Mouse (Mus musculus) ES-E14 (cell line): ENCODE measurements around the gene Zfp978. TPM values are rescaled to one million over a fixed set of nuclear protein-coding genes. Genes with fewer than 3 reads are reported as not detected.
"Not testable (repeated sequence)": the region's sequence is repeated elsewhere in the genome, so short reads cannot be mapped to it uniquely, and the experiment has no call there.

Experiments
- DNase-seq: peaks from one replicate; pipeline ENCODE4 v3.0.0-alpha.2; 2013; ENCODE audit warnings: low read depth, low spot score
- H3K27ac ChIP-seq: 2 replicates; pipeline ENCODE4 v1.5.1; 2012; ENCODE audit warnings: low read depth, mild to moderate bottlenecking, low read length, moderate library complexity, mixed read lengths; ENCODE audit not compliant: poor library complexity, insufficient read depth, severe bottlenecking
- H3K36me3 ChIP-seq: 2 replicates; pipeline ENCODE4 v1.6.1; 2012; ENCODE audit warnings: mild to moderate bottlenecking, low read length, moderate library complexity, mixed read lengths; ENCODE audit not compliant: control insufficient read depth, poor library complexity, insufficient read depth, severe bottlenecking
- H3K4me1 ChIP-seq, 2 experiments: fragments of 150-350 bp in 1 of 2; sonication (generic) in 1 of 2; 2 replicates each; pipeline ENCODE4 v1.6.1; 2012; ENCODE audit warnings: low read length in 2 of 2, mild to moderate bottlenecking in 1 of 2, mixed read lengths in 1 of 2; ENCODE audit not compliant: control insufficient read depth in 2 of 2, insufficient read depth in 2 of 2, poor library complexity in 1 of 2
- H3K4me3 ChIP-seq, 2 experiments: fragments of 150-350 bp in 1 of 2; sonication (generic) in 1 of 2; 2 replicates each; pipeline ENCODE4 v1.5.1; 2012; ENCODE audit warnings: low read length in 2 of 2, low read depth in 1 of 2, mild to moderate bottlenecking in 1 of 2, mixed read lengths in 1 of 2; ENCODE audit not compliant: insufficient read depth in 1 of 2, poor library complexity in 1 of 2, severe bottlenecking in 1 of 2
- H3K9ac ChIP-seq: 2 replicates; pipeline ENCODE4 v1.6.1; 2012; ENCODE audit warnings: low read depth, mild to moderate bottlenecking, low read length, mixed read lengths; ENCODE audit not compliant: poor library complexity, insufficient read depth, severe bottlenecking
- H3K9me3 ChIP-seq: fragments of 150-350 bp; sonication (generic); 2 replicates; pipeline ENCODE4 v1.6.1; 2012; ENCODE audit warnings: low read depth, mild to moderate bottlenecking, low read length; ENCODE audit not compliant: control insufficient read depth, insufficient read depth
- in situ Hi-C, 2 experiments: fragments of 600-800 bp; cut with MboI; formaldehyde crosslinking; loops; one replicate each; pipeline ENCODE4 v1.15.1; 2025; ENCODE audit warnings: low sequenced_read_pairs in 2 of 2, inconsistent platforms in 1 of 2; ENCODE audit not compliant: unreplicated experiment in 2 of 2
- total RNA-seq: library from RNA; depleted of rRNA; stranded (reverse); fragments of 300-350 nt; gene quantifications from 2 replicates; pipeline ENCODE4 v1.2.3, GENCODE M21; 2012; rRNA removed

Gene Zfp978
- total RNA-seq: 233 and 297 TPM in 2 replicates

- H3K4me1 ChIP-seq, in situ Hi-C loops, H3K27ac ChIP-seq, H3K9me3 ChIP-seq, H3K4me3 ChIP-seq, DNase-seq, H3K36me3 ChIP-seq, H3K9ac ChIP-seq: not testable (repeated sequence)
Observed at GRCm38 (mm10) chr4:147361003-147361402, at the start of gene Zfp978. Gene Zfp978, plus strand, starts transcription at chr4:147361303.

DNA sequence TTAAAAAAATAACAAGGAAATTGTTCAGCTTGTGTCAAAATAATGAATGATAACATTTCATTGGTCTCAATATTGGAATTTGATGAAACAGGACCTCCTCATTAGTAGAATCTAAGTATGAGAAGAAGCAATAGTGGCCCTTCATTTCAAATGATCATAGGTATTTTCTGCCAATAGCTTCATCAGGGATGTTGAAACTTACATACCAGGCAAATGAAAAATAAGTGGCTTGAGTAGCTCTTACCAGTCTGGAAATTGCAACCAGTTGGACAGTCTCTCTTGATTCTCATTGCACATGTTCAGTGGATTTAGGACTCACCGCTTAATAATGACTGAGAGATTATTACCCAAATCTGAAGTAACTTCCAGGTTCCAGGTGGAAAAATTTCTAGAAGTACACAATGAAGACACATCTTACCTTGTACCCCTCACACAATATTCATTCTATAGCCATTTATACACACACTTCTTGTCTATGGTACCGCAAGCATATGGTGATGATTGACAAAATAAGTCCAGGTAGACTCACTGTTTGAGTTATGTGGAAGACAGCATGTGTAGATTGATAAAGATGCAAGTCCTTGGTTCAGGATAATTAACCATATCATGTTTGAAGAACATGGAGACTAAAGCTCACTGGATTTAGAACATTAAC is 25.9 kb upstream of the Zfp978 start:
- in situ Hi-C loops: loop anchor here in 1 of 2 experiments (25.0 kb wide), 1 partner anchor 1798 kb away; no protein-coding TSS in a partner anchor
- H3K27ac ChIP-seq, H3K4me1 ChIP-seq, H3K4me3 ChIP-seq, DNase-seq, H3K36me3 ChIP-seq, H3K9ac ChIP-seq: not testable (repeated sequence)
- H3K9me3 ChIP-seq: peaks cover 18% of the 10 kb centered on the region

DNA sequence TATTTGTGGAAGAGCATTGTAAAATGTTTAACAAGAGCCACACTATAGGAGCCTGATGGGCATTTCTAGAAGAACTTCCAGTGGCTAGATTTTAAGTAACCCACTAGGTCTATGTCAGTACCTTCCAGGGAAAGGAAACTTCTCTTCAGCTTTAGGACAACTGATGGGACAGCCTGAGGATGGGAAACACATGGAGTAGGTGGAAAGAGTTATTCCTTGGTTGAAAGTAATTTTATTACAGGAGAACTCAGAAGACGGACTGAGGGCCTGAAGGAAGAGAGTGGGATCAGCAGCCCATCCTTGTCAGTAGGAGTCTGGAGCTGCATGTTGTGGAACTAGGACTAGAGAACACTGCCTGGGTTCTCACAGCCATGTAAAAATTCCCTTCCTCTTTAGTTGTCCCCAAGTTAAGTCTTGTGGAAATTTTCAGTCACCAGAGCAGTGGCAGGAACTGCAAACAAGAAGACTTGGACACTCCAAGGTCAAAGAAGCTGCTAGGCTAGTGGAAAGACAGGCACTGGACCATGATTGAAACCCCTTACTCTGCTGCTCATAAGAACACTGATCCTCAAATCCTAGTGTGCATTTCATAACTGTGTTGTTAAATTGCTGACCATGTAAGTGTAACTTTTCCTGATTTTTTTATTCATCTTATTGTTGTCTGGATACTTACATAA is 25.3 kb upstream of the Zfp978 start:
- in situ Hi-C loops: loop anchor here in 1 of 2 experiments (25.0 kb wide), 1 partner anchor 1799 kb away; no protein-coding TSS in a partner anchor
- H3K9me3 ChIP-seq: peaks cover 18% of the 10 kb centered on the region
- not testable (repeated sequence) for H3K36me3 ChIP-seq, H3K9ac ChIP-seq, H3K4me3 ChIP-seq, H3K4me1 ChIP-seq, DNase-seq, H3K27ac ChIP-seq

GRCm38 (mm10) chr4:147336368-147337195 is 24.5 kb upstream of the Zfp978 start:
- peaks cover 18% of the 10 kb centered on the region for H3K9me3 ChIP-seq
- H3K27ac ChIP-seq, H3K9ac ChIP-seq, H3K4me1 ChIP-seq, H3K36me3 ChIP-seq, H3K4me3 ChIP-seq, DNase-seq: not testable (repeated sequence)
- in situ Hi-C loops: loop anchor here in 1 of 2 experiments (25.0 kb wide), 1 partner anchor 1799 kb away; no protein-coding TSS in a partner anchor

DNA sequence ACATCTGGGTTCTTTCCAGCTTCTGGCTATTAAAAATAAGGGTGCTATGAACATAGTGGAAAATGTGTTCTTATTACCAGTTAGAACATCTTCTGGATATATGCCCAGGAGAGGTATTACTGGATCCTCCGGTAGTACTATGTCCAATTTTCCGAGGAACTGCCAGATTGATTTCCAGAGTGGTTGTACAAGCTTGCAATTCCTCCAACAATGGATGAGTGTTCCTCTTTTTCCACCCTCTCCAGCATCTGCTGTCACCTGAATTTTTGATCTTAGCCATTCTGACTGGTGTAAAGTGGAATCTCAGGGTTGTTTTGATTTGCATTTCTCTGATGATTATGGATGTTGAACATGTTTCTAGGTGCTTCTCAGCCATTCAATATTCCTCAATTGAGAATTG is 23.6 kb upstream of the Zfp978 start:
- H3K4me1 ChIP-seq, H3K4me3 ChIP-seq, H3K36me3 ChIP-seq, H3K27ac ChIP-seq, H3K9ac ChIP-seq, DNase-seq: not testable (repeated sequence)
- in situ Hi-C loops: loop anchor here in 1 of 2 experiments (25.0 kb wide), 1 partner anchor 1800 kb away; no protein-coding TSS in a partner anchor
- H3K9me3 ChIP-seq: peaks cover 18% of the 10 kb centered on the region
